Mouse (Mus musculus) adrenal gland, postnatal 36 days (tissue): ENCODE measurements around the gene Diaph3. TPM values are rescaled to one million over a fixed set of nuclear protein-coding genes. Genes with fewer than 3 reads are reported as not detected.

Experiments
- DNase-seq, 2 experiments: peaks; one replicate each; pipeline ENCODE4 v3.0.0; 2021; ENCODE audit warnings: mixed read lengths in 1 of 2
- microRNA-seq: library from miRNA; unstranded; fragments of <30 nt; microRNA quantifications from one replicate; pipeline ENCODE4 v1.2.0, GENCODE M21; 2021
- total RNA-seq, 2 experiments: library from RNA; stranded (reverse); gene quantifications; 2 replicates each; pipeline ENCODE4 v1.2.3; 2021

Diaph3 gene
- total RNA-seq, 2 experiments from 2014 or later = 2.4 to 5.0 TPM

GRCm38 (mm10) chr14:86646499-86647120, 494.4 kb downstream of the Diaph3 start:
- DNase-seq = no peak

DNA sequence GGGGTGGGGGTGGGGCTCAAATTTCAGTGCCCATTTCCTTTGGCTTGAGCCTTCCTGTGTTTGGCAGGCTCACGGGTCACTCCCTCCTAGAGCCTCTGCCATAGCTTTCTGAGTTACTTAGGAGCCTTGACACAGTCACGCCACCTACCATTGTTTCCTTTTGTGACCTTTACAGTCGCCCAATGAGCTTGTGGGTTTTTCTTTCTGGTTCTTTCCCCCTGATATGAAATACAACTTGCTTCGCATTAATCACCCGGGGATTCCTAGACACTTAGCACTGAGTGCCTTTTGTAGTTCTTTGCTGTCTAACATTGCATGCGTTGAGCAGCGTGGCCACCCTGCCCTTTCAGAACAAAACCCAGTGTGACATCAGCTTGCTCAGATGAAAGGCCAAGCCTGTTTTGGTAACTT, 498.2 kb downstream of the Diaph3 start:
- DNase-seq = no peak

GRCm38 (mm10) chr14:86641839-86642238, 499.2 kb downstream of the Diaph3 start:
- DNase-seq = no peak

DNA sequence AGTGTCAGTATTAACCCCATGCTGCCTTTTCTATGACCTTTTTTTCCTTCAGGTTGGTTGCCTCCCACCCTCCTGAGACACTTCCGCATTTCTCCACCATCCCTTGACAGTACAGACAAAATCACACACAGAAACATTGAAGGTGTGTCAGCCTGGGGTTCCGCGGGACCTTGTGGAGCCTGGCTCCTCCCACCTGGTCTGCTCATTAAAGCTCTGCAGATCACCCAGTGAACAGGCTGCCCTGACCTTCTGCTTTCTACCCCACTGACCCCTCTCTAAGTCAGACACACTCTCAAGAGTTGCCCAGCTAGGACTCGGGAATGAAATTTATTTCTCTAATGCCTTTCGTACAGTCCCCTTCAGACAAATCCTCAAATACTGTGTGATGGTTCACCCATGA, 500.9 kb downstream of the Diaph3 start:
- no peak for DNase-seq

GRCm38 (mm10) chr14:86635594-86636140, 505.4 kb downstream of the Diaph3 start:
- no peak for DNase-seq

DNA sequence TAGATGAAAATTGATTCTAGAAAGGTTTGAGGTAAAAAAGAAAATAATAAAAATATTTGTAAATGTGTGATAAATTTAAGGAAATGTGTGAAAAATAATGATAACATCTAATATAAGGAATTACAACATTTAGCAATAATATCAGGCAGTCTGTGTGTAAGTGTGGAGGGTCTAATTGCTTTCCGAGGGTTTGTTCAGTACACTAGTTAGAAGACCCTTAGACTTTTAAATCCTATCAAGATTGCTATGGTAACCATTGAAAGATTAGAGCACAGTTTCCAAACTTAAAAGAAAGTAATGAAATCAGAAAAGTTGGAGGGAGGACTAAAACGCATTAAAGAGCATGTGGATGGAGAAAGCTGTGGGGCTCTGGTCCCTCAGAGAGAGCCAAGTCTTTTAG, 506.0 kb downstream of the Diaph3 start:
- no peak for DNase-seq

DNA sequence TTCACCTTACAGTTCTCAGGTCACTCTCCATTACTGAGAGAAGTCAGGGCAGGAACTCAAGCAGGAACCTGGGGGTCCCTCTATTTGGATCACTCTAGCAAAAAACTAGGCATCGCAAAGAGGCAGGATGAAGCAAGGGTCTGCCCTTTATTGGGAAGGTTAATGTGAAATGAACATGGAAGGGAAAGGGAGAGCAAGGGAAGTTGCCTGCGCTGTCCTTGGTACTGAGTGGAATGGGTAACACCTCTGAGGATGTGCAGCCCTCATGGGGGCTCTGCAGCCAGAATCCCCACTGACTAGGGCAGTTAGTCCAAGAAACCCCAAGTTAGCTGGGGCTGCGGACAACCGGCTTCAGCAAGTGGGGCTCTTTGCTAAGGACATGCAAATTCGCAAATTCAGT, 507.2 kb downstream of the Diaph3 start:
- no peak for DNase-seq

DNA sequence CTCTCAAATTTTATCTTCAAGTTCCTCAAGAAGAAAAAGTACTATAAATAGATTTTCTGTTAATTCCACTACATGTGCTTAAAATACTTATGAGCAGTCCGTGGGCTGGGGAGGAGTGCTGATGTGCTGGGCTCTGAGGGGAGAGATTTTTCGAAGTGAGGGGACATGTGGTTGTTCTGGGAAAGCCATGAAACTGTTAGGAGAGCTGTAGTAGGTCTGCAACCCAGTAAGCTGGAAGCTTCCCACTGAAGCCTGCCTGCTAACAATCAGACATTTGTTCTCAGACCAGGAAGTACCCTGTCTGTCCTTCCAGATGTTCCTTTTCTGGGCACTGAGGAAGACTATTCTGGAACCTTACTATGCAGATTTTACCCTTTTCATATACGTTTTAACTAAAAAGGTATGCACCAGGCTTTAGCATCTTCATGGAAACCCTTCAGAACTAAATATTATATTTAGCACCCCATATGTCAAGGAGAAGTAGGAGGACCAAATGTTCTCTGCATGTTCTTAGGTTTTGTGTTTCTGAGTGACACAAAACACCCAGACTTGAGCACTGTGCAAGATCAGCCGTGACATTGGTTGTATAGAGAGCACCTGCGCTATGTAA, 516.1 kb downstream of the Diaph3 start:
- DNase-seq = no peak

GRCm38 (mm10) chr14:86619637-86620036, 521.4 kb downstream of the Diaph3 start:
- DNase-seq = peak in 1 of 2 experiments; percentile 1

Small RNA genes lying within 50 kb of the gene (microRNA-seq; reads per million reads assigned to microRNA genes)
- gene Gm23438 = not detected
